Mouse (Mus musculus): ENCODE results near the gene Gm26602. TPM values are rescaled to one million over a fixed set of nuclear protein-coding genes. Genes with fewer than 3 reads are reported as not detected.

The Gm26602 gene
- total RNA-seq (2015; ENCODE audit: low replicate concordance) = not detected in 2 replicates
- 22.8 TPM in 1 of 2 replicates, not detected in the other for total RNA-seq (2017; ENCODE audit: low replicate concordance)

DNA sequence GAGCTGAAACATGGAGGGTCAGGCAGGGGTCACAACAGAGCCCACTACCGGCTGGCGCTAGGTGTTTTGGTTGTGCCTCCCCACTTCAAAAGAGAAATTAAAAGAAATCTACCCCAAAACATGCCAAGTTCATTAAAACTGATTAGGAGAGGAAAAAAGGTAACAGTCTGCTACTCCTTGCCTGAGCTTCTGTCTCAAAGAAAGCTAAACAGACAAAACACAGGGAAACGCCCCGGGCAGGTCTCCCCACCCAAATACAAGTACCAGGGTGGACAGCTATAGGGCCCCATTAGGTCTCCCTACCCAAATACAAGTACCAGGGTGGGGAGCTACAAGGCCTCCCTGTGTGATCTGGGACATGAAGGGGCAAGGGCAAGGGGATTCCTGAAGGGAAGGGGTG is at the start of gene Gm26602:
Gene Gm26602 (plus strand): TSS at position 301 of the 400 bp plus-strand sequence.
- no peak for ATAC-seq (replicated peaks; ENCODE audit: low FRiP score, poor library complexity, severe bottlenecking)

DNA sequence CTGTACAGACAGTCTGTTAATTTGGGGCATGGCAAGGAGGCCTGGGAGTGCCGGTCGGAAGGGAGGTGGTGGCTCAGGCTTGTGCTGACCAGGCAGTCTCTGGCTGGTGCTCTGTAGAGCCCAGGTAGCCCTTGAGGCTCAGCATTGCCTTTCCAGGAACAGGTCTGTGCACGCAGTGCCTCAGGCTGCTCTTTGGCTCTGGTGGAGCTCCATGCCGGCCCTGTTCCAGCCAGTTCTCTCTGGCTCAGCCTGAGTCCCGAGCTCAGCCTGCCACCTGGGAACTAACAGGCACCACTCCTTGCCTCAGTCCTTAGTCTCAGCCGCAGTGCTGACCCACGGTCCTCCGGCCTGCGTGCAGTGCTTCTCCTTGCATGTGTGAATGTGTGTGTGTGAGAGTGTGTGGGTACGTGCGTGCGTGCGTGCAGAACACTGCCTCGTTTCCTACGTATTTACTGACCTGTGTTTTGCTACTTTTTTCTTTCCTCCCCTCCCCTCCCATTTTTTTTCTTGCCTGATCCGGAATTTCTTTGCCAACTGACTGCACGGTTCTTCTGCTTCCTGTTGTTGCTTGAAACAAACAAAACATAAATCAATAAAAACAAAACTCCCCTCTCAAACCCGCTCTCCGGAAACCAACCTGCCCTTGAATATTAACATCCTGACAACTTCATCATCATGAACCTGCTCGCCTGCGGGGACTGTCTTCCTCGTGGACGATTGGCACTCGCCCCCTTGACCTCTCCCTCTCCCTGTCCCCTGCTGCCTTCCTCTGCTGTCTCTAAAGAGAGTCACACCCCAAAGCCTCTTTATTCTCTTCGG is 49.2 kb upstream of the Gm26602 start:
- no peak for ATAC-seq (replicated peaks; ENCODE audit: low FRiP score, poor library complexity, severe bottlenecking)

DNA sequence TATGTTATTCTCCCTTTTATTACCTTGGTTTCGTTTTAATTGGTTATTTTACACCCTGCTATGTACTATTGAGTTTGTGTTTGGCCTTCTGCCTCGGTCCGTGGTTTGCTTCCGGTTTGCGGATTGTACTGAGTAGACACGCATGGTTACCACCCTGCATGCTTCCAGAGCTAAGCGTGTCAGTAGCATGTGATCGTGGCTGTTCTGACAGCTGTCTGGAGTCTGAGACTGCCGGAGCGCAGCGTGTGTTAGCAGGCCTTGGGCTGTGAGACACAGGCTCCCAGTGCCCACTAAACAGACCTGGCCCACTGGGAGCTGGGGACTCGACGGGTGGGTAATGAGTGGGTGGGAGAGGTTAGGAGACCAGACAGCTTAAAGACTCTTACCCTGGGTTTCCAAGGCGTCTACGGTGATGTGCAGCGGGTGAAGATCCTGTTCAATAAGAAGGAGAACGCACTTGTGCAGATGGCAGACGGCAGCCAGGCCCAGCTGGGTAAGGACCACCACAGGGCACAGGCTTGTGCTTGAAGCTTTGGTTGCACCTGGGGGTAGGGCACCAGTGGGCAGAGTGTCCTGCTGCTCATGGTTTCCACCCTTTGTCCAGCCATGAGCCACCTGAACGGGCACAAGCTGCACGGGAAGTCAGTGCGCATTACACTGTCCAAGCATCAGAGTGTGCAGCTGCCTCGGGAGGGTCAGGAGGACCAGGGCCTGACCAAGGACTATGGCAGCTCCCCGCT is 48.4 kb upstream of the Gm26602 start:
- no peak for ATAC-seq (replicated peaks; ENCODE audit: low FRiP score, poor library complexity, severe bottlenecking)

DNA sequence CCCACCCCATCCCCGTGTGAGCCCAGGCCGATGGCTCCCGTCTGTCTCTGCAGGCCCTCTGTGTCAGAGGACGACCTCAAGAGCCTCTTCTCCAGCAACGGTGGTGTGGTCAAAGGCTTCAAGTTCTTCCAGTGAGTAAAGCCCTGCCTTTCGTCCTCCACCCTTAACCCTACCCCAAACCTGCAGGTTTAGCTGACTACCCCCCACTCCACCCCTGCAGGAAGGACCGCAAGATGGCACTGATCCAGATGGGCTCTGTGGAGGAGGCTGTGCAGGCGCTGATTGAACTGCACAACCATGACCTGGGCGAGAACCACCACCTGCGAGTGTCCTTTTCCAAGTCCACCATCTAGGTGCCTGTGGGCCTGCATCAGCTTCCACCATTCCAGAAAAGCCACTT is 47.7 kb upstream of the Gm26602 start:
- ATAC-seq (replicated peaks; ENCODE audit: low FRiP score, poor library complexity, severe bottlenecking) = no peak

DNA sequence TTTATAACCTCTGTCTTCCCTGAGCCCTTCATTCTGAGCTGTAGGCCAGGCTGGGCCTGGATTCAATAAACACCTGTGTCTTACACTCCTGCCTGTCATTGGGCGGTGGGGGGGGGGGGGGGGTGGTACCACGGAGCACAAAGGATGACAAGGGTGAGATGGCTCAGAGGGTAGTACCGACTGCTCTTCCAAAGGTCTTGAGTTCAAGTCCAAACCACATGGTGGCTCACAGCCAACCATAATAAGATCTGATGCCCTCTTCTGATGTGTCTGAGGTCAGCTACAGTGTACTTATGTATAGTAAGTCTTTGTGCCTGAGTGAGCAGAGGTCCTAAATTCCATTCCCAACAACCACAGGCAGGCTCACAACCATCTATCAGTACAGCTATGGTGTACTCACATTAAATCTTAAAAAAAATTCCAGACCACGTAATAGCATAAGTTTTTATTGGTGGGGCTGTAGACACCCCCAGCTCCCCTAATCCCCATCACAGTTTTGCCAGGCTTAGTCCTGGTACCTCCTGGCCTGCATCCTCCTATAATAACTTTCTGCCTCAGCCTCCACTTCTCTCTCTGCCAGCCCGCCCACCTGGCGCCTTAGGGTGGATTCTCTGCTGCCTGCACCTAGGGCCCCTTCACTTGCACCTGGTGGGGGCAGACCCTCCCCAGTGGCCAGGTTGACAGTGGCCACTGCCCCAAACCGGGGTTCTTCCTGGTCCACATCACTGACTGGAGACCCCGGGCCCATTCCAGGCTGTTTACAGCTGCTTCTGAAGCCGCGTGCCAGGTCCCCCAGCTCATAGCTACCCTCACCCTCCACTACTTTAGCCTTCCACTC is 46.1 kb upstream of the Gm26602 start:
- no peak for ATAC-seq (replicated peaks; ENCODE audit: low FRiP score, poor library complexity, severe bottlenecking)

DNA sequence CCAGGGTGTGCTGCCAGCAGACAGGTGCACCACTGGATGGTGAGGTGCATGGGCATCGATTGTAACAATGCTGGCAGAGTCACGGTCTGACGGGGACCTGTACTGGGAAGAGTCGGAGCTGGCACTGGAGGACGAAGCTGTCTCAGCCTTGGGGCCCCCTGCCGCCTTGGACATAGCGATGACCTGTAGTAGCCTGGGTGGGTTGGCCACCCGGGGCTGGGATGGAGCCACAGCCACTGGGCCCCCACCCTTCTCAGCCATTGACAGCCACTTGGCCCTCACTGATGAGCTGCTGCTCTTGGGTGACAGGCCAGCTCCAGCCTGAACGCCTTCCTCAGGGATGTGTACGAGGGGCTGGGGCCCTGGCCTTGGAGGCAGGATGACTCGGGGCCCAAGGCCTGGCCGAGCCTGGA is 45.5 kb upstream of the Gm26602 start:
- no peak for ATAC-seq (replicated peaks; ENCODE audit: low FRiP score, poor library complexity, severe bottlenecking)

DNA sequence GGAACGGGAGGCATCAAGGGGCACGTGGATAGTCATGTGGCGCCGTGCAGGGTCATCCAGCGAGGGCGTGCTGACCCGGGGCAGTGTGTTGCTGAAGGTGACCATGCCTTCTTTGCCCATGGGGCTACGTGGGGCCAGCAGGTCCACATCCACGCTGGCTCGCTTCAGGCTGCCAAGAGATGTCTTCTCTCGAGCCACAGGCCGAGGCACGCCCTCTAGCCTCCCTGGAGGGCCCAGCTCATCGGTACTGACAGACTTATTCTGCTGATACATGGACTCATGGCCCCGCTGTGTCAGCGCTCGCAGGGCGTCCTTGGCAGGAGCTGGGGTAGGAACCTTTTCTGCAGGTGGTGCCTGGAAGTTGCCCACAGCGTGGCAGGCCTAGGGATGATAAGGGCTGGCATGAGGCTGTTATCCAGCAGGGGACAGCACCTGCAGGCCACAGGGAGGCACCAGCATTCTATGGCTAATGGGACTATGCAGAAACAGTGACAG is 44.8 kb upstream of the Gm26602 start:
- 0 out of 2 replicates have a peak, but pooled peaks have one; percentile 28 for ATAC-seq (replicated peaks; ENCODE audit: low FRiP score, poor library complexity, severe bottlenecking)

DNA sequence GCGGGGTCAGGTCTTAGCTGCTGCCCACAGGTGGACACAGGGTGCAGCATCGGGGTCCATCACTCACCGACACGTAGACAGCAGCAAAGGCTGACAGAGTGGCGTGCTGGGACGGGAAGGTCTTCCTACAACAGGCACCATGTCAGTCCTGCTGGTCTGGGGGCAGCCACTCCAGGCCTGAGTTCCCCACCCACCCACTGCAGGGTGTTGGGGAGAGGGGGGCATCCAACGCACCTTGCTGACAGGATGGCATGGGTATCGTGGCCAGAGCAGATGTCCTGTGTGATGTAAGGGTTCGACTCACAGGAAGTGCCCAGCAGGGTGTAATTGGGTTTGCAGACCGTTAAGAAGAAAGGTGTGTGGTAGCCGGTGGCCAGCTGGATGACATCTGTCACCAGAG is 44.1 kb upstream of the Gm26602 start:
- ATAC-seq (replicated peaks; ENCODE audit: low FRiP score, poor library complexity, severe bottlenecking) = no peak

DNA sequence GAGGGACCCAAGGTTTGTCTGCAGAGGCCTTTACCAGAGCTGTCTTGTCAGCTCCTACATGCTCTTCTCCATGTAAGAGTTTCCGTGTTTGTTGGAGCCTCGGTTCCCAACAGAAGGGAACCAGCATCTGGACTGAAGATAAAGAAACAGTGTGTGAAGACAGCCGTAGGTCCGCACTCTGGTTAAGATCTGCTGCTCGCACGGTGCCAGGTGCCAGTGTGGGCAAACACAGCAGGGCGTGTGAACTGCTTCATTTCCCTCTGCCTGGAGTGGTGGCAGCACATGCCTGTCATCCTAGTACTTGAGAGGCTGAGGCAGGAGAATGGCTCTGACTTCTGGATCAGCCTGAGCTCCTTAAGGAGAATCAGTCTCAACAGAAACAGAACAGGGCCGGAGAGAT is 38.8 kb upstream of the Gm26602 start:
- ATAC-seq (replicated peaks; ENCODE audit: low FRiP score, poor library complexity, severe bottlenecking) = no peak

DNA sequence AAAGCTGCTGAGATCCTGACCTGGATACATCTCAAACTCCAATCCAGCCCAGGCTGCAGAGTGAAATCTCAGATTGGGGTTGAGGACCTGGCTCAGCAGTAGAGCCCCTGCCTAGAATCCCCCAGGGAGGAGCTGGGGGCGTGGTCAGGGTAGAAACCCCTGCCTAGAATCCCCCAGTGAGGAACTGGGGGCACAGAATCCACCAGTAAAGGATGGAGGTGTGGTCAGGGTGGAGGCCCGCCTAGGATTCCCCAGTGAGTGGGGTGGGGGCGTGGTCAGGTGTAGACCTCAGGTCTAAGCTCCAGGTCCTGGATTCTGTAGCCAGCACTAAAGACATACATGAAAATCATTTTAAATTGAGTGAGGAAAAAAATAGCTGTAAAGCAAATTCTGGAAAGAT is 37.8 kb upstream of the Gm26602 start:
- ATAC-seq (replicated peaks; ENCODE audit: low FRiP score, poor library complexity, severe bottlenecking) = no peak

DNA sequence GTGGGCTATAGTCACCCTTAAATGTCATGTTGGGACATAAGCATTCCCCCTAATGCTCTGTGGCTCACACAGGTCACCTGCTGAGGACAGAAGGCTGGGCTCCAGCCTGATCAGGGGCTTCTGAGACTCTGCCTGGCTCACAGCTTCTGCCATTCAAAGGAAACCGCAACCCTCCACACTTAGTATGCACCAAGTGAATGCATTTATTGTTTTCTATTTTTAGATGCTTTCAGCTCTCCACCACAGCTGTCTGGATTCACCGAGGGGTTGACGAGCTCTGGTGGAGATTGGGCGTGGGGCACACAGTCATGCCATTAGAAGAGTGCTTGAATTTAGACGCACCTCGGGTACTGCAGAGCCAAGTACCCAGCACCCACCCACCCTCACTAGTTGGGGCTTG is 37.3 kb upstream of the Gm26602 start:
- ATAC-seq (replicated peaks; ENCODE audit: low FRiP score, poor library complexity, severe bottlenecking) = no peak

DNA sequence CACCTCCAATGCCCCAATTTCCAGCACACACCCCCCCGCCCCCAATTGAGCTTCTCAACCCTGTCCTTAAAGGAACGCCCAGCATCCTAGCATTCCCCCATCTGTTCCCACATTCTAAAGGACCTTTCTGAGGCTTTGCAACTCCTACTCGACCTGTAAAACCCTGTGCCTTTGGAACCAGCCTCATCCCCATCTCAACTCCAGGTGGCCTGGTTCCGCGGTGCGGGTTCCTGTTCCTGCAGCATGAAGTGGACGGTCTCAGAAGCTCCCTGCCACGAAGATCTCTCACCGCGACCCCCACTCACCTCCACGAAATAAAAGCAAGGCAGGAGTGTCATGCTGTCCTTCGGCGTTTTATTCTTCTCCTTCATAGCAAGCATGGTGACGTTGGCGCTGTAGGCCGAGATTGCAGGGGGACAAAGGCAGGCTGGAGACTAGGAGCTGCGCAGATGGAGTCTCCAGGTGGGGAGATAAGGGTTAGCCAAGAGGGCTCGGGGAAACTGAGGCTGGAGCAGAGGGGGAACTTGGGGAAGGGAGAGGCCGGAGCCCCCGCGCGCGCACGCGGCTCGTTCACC is 36.9 kb upstream of the Gm26602 start:
- ATAC-seq (replicated peaks; ENCODE audit: low FRiP score, poor library complexity, severe bottlenecking) = no peak

DNA sequence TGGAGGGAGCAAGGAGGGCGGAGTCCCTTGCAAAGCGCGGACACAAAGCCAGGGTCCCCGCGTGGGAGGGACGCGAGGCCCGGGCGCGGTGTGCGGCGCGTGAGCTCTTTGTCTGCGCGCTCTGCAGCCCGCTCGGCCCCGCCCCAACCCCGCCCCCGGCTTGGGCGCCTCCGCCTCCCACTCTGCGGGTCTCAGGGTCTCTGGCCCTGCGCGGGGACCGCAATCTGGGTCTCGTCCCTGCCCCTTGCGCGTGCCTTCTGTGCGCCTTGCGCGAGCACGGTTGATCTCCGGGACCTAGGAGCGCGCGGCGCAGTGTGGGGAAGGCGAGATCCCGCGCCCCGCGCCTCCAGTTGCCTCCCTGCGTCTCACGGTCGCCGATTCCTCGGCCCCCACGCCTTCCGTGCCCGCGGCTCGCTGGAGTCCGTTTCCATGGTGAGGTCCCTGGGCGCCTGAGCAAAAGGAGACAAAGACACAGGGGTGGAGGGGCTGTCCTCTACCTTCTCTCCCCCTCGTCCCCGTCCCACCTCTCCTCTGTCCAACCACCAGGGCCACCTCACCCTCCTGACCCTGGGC is 36.3 kb upstream of the Gm26602 start, which contains the start of the genes Prtn3 and Plppr3:
Gene Prtn3 (plus strand): TSS at position 187 of the 573 bp plus-strand sequence.
Gene Plppr3 (minus strand): TSS at position 345 of the 573 bp plus-strand sequence.
- ATAC-seq (replicated peaks; ENCODE audit: low FRiP score, poor library complexity, severe bottlenecking) = no peak

DNA sequence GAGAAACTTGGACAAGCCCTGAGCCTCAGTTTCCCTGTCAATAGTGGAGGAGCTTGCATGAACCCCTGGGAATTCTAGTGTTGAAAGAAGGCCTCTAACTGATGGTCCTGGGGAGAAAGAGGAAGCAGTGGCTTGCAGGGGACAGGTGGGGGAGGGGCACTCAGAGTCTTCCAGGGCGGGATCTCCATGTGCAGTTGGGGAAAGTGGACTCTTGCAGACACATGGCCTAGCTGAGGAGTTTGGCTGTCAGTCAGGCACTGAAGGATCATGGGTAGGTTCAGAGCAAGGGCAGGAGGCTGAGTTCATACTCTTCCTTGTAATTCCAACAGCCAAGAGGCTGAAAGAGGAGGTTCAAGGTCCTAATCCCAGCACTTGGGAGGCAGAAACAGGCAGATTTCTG is 33.5 kb upstream of the Gm26602 start:
- no peak for ATAC-seq (replicated peaks; ENCODE audit: low FRiP score, poor library complexity, severe bottlenecking)

DNA sequence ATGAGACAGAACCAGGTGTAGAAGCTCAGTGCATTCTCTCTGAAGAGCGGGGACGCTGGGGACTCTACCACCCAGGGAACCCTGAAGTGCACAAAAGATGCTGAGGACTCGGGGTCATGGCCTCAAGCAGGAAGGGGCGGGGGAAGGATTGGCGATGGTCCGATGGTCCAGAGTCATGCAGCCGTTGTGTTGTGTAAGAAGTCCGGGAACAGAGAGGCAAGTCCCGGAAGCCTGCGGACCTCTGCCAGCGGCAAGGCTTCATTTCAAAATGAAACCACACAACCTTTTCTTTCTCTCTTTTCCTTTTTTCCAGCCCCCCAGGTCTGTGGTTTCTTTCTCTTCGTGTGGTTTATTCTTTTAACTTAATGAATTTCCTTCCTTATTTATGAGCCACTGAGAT is 32.9 kb upstream of the Gm26602 start:
- no peak for ATAC-seq (replicated peaks; ENCODE audit: low FRiP score, poor library complexity, severe bottlenecking)

DNA sequence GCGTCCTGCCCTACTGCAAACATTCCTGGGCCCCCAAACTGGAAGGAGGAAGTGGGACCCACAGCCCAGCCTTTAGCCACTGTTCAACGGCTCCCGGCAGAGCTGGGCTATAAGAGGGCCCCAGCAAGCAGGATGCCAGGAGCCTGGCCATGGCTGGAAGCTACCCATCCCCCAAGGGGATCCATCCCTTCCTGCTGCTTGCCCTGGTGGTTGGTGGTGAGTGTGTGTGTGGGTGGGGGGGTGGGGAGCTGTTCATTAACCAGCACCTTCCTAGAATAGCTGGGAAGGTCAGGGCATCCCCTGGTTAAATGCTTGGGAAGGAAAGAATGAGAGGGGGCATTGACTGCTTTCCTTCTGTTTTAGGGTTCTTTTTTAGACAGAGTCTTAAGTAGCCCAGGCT is 31.1 kb upstream of the Gm26602 start:
- no peak for ATAC-seq (replicated peaks; ENCODE audit: low FRiP score, poor library complexity, severe bottlenecking)

DNA sequence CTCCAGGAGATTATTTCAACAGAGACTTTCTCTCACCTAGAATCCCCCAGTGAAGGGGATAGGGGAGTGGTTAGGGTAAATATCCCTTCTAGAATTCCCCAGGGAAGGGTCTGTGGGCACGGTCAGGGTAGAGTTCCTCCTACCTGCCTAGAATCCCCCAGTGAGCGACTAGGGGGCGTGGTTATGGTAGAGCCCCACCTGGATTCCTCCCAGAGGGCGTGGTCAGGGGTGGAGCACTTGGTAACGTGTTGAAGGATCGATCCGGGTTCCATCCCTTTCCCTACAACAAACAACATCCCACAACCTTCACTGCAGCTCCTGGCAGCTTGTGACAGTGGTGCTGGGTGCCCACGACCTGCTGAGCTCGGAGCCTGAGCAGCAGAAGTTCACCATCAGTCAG is 29.9 kb upstream of the Gm26602 start:
- no peak for ATAC-seq (replicated peaks; ENCODE audit: low FRiP score, poor library complexity, severe bottlenecking)

DNA sequence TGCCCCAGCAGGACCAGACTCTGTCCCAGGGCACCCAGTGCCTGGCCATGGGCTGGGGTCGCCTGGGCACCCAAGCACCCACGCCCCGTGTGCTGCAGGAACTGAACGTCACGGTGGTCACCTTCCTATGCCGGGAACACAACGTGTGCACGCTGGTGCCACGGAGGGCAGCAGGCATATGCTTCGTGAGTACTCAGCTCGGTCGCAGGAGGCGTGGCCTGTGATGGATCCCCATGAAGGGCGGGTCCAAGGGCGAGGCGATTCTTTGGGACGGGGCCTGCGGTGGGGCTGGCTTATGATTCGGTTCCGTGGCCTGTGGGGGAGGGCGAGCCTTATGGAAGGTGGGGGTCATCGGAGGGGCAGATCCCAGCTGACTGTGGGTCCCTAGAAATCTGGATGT is 28.7 kb upstream of the Gm26602 start:
- ATAC-seq (replicated peaks; ENCODE audit: low FRiP score, poor library complexity, severe bottlenecking) = peak; percentile 52
